Mouse (Mus musculus): ENCODE results near the gene C1s1.

- TF ChIP-seq CTCF (IDR thresholded peaks at IDR 0.05; ENCODE audit: low read depth, low read length) (no peak), POLR2A (IDR thresholded peaks at IDR 0.05; ENCODE audit: borderline replicate concordance, low read depth, low read length) (no peak)
These were observed 10.6 kb upstream of the C1s1 start for GRCm38 (mm10) chr6:124552766-124553165.
